Mouse (Mus musculus): ENCODE data around the gene Specc1.

The Specc1 gene

DNA sequence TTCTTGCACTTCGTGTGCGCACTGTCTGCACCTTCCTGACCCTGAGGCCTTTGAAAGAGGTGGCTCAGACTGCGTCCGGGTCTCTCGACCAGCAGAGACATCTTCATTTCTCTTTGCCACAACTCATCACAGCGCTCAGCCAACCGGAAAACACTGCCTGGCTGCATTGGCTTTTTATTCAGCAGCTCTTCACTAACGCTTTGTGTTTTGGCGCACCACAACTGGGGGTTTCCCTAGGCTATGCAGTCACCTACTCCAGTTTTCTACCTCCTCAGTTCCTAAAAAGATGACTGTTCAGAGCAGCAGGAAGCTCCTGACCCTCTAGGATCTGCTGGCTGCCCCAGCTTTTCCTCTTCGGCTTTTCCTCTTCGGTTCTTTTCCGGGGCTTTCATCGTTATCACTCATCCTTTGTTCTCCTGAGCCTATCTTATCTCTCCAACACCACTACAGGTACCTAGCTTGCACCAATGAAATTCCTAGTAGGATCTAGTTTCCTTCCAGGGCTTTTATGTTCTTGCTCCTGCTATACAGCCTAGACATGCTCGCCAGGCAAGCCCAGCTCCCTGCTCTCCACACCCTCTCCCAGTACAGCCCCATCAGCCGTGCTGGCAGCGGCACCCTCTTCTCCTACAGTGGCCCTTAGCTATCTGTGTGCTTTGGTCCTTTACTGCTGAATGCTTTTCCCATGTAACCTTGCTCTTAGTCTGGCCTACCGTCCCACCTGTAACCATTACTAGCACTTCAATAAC, 310.1 kb downstream of the Specc1 start:
- in situ Hi-C loops (cut with MboI; ENCODE audit: unreplicated experiment in 2 of 2): no loop called here

DNA sequence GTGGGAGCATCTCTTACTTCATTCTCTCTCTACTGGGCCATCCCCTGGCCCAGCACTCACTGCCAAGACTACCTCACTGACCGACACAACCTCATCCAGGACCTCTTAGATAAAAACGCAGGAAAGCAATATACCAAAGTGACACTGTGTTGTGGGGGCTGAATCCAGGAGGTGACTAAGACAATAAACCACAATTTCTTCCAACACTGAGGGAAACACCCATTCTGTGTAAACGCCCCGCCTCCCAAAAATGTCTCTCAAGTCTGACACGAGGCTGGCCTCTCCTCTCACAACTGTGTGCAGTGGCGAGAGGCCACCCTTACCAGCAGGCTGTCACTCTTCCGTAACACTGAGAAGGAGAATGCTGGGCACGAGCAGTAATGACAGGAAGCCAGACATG, 311.8 kb downstream of the Specc1 start:
- in situ Hi-C loops (cut with MboI; ENCODE audit: unreplicated experiment in 2 of 2): no loop called here

DNA sequence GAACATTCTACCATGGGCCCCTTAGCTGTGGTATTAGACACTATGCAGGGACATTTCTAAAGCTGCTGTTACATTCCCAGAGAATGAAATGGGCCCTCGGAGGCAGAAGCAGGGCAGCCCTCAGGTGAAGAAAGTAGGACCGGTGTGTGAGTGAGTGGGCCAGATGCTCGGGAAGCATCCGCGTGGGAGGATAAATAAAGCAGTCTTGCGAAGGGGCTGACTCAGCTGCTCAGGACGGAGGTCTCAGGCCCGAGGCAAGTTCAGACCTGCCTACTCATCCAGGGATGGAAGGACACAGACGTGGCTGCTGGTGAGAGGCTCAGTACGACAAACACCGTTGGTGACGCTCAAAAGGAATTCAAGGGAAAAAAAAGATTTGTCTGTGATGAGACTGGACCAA, 312.5 kb downstream of the Specc1 start:
- in situ Hi-C loops (cut with MboI; ENCODE audit: unreplicated experiment in 2 of 2): no loop called here

DNA sequence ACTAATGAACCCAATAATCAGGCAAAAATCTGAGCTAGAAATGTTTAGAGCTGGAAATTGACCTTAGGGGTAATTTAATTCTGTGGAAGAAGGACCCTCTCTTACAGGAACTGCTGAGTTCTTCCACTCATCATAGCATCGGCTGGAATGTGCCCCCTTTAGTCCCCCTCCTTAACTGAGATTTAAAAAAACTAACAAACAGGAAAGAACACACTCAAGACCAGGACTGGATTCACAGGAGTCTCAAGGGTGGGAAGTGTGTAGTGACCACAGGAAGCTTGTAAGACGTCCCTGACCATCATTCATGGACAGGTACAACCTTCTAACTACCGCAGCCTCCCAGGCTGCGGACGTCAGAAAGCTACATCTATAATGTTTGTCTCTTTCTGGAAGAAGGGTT, 314.3 kb downstream of the Specc1 start:
- in situ Hi-C loops (cut with MboI; ENCODE audit: unreplicated experiment in 2 of 2): no loop called here
